In genomic region chr5:146678049-146678774, GRCm38 (mm10) we compare ENCODE assay signal across 15 mouse cellular contexts.
DNase-seq lines count a peak whose midpoint lies in the region; ATAC-seq lines count a peak whose summit lies in the region.
"Had no signal": no experiment of that assay in that cellular context is flagged by ENCODE, and none has a peak within 500 bp of the region (broad histone marks: within the 10 kb centered on the region; RNA-seq: fewer than 3 reads in every experiment).

No protein-coding gene starts in this region.

- peaks cover 60% of the 10 kb centered on the region for H3K27me3 ChIP-seq in midbrain, embryonic 10.5 days (ENCODE audit: low read depth, poor library complexity, severe bottlenecking)
- H3K27me3 ChIP-seq in midbrain, embryonic 16.5 days (ENCODE audit: control insufficient read depth, insufficient read depth, low read depth, low read length): peaks cover 10% of the 10 kb centered on the region
- H3K27me3 ChIP-seq in intestine, embryonic 14.5 days (replicated peaks; ENCODE audit: control insufficient read depth, insufficient read depth, low read length): no peaks in the 10 kb centered on the region
- H3K27me3 ChIP-seq in liver, embryonic 15.5 days: peaks cover 9% of the 10 kb centered on the region; the same call in 1 of the 2 replicates
- no peaks in the 10 kb centered on the region for H3K27me3 ChIP-seq in stomach, embryonic 15.5 days (replicated peaks)
- H3K27me3 ChIP-seq: embryonic facial prominence, embryonic 12.5 days had no signal

- ATAC-seq in midbrain, embryonic 16.5 days: no peak
- no peak for ATAC-seq in intestine, embryonic 14.5 days (replicated peaks; ENCODE audit: low FRiP score, low TSS enrichment, low read depth)
- no peak for ATAC-seq in liver, embryonic 15.5 days (ENCODE audit: insufficient read depth)
- no peak for ATAC-seq in stomach, embryonic 15.5 days (ENCODE audit: insufficient read depth, low FRiP score, low read depth)
- ATAC-seq: forebrain, embryonic 13.5 days had no signal

- no peak overlapping the region for H3K4me2 ChIP-seq in midbrain, embryonic 16.5 days (ENCODE audit: low read length)
- H3K4me2 ChIP-seq in intestine, embryonic 14.5 days (ENCODE audit: low read length): no peak overlapping the region
- peak overlapping the region; percentile 37 for H3K4me2 ChIP-seq in liver, embryonic 15.5 days
- H3K4me2 ChIP-seq in stomach, embryonic 15.5 days: no peak overlapping the region
- H3K4me2 ChIP-seq: embryonic facial prominence, embryonic 12.5 days; forebrain, embryonic 13.5 days had no signal

- no peak overlapping the region for H3K9ac ChIP-seq in midbrain, embryonic 16.5 days (ENCODE audit: low read depth, low read length)
- no peak overlapping the region for H3K9ac ChIP-seq in intestine, embryonic 14.5 days (ENCODE audit: low read length)
- no peak overlapping the region for H3K9ac ChIP-seq in liver, embryonic 15.5 days
- H3K9ac ChIP-seq in stomach, embryonic 15.5 days: no peak overlapping the region
- H3K9ac ChIP-seq: embryonic facial prominence, embryonic 12.5 days; forebrain, embryonic 13.5 days had no signal

- H3K9me3 ChIP-seq in midbrain, embryonic 10.5 days (replicated peaks): no peaks in the 10 kb centered on the region
- no peaks in the 10 kb centered on the region for H3K9me3 ChIP-seq in midbrain, embryonic 16.5 days (replicated peaks; ENCODE audit: control insufficient read depth, low read length, poor library complexity, severe bottlenecking)
- H3K9me3 ChIP-seq in intestine, embryonic 14.5 days (ENCODE audit: control insufficient read depth, low read length): no peaks in the 10 kb centered on the region
- no peaks in the 10 kb centered on the region for H3K9me3 ChIP-seq in liver, embryonic 15.5 days (replicated peaks)
- H3K9me3 ChIP-seq in stomach, embryonic 15.5 days: no peaks in the 10 kb centered on the region
- H3K9me3 ChIP-seq: embryonic facial prominence, embryonic 12.5 days; forebrain, embryonic 13.5 days had no signal

- no peak overlapping the region for H3K4me3 ChIP-seq in midbrain, embryonic 10.5 days
- H3K4me3 ChIP-seq in midbrain, embryonic 16.5 days (ENCODE audit: low read depth, low read length): no peak overlapping the region
- no peak overlapping the region for H3K4me3 ChIP-seq in intestine, embryonic 14.5 days (ENCODE audit: low read depth, low read length)
- H3K4me3 ChIP-seq in liver, embryonic 15.5 days (replicated peaks): no peak overlapping the region
- H3K4me3 ChIP-seq in stomach, embryonic 15.5 days (replicated peaks): no peak overlapping the region
- H3K4me3 ChIP-seq: embryonic facial prominence, embryonic 12.5 days; forebrain, embryonic 13.5 days had no signal

- peaks cover 42% of the 10 kb centered on the region for H3K4me1 ChIP-seq in midbrain, embryonic 10.5 days
- H3K4me1 ChIP-seq in midbrain, embryonic 16.5 days (ENCODE audit: control insufficient read depth, insufficient read depth, low read length): no peaks in the 10 kb centered on the region; the same call in 1 of the 2 replicates
- H3K4me1 ChIP-seq in intestine, embryonic 14.5 days (replicated peaks; ENCODE audit: control insufficient read depth, insufficient read depth, low read length): peaks cover 10% of the 10 kb centered on the region
- peaks cover 81% of the 10 kb centered on the region for H3K4me1 ChIP-seq in liver, embryonic 15.5 days (replicated peaks)
- H3K4me1 ChIP-seq in stomach, embryonic 15.5 days: peaks cover 9% of the 10 kb centered on the region; the same call in 1 of the 2 replicates
- H3K4me1 ChIP-seq: embryonic facial prominence, embryonic 12.5 days had no signal

- peak; percentile 30 for DNase-seq in midbrain, embryonic 10.5 days (ENCODE audit: low spot score)
- DNase-seq in intestine, embryonic 14.5 days (ENCODE audit: low spot score): peak; percentile 58
- no peak for DNase-seq in Muller cell, postnatal 12 days (ENCODE audit: inconsistent ontology term)
- no peak for DNase-seq in urinary bladder, postnatal 10 days (ENCODE audit: low spot score)
- DNase-seq: adrenal gland, adult 8-10 months; heart, adult 11 months; heart, postnatal 36 days; kidney, postnatal 4 days; layer of hippocampus, postnatal 36 days; left cerebral cortex, postnatal 4 days had no signal

- H3K27ac ChIP-seq in midbrain, embryonic 10.5 days (replicated peaks): no peak overlapping the region
- H3K27ac ChIP-seq in midbrain, embryonic 16.5 days (ENCODE audit: low read length): no peak overlapping the region
- H3K27ac ChIP-seq in intestine, embryonic 14.5 days (ENCODE audit: low read depth): peak overlapping the region; percentile 80
- peak overlapping the region; percentile 86 for H3K27ac ChIP-seq in liver, embryonic 15.5 days (replicated peaks)
- peak overlapping the region; percentile 69 for H3K27ac ChIP-seq in stomach, embryonic 15.5 days
- H3K27ac ChIP-seq: embryonic facial prominence, embryonic 12.5 days; forebrain, embryonic 13.5 days had no signal

- H3K36me3 ChIP-seq in midbrain, embryonic 10.5 days: no peaks in the 10 kb centered on the region
- no peaks in the 10 kb centered on the region for H3K36me3 ChIP-seq in midbrain, embryonic 16.5 days (ENCODE audit: control insufficient read depth, insufficient read depth, low read length)
- H3K36me3 ChIP-seq in intestine, embryonic 14.5 days (ENCODE audit: control insufficient read depth, insufficient read depth, low read length): no peaks in the 10 kb centered on the region
- no peaks in the 10 kb centered on the region for H3K36me3 ChIP-seq in liver, embryonic 15.5 days (replicated peaks)
- no peaks in the 10 kb centered on the region for H3K36me3 ChIP-seq in stomach, embryonic 15.5 days
- H3K36me3 ChIP-seq: embryonic facial prominence, embryonic 12.5 days had no signal

- 45% methylated on average over 13 of the region's 13 CpGs for WGBS in midbrain, embryonic 10.5 days
- WGBS in midbrain, embryonic 16.5 days: 17% methylated on average over 13 of the region's 13 CpGs
- 48% methylated on average over 13 of the region's 13 CpGs for whole genome bisulfite sequencing in intestine, embryonic 14.5 days
- 47% methylated on average over 13 of the region's 13 CpGs for WGBS in liver, embryonic 15.5 days (ENCODE audit: insufficient replicate concordance)
- 60% methylated on average over 13 of the region's 13 CpGs for WGBS in stomach, embryonic 15.5 days

Comparison
In these comparisons a context has a peak if more than half of its experiments do, and no peak if none do; other contexts are left out.
1. DNase-seq: peak in midbrain, embryonic 10.5 days (single experiment) and intestine, embryonic 14.5 days (single experiment); none in Muller cell, postnatal 12 days (single experiment) and urinary bladder, postnatal 10 days (single experiment).
2. H3K27ac ChIP-seq: peak in intestine, embryonic 14.5 days (single experiment), liver, embryonic 15.5 days (single experiment) and stomach, embryonic 15.5 days (single experiment); none in midbrain, embryonic 10.5 days (single experiment) and midbrain, embryonic 16.5 days (single experiment).